Mouse (Mus musculus): ENCODE measurements around the gene Tmem223. TPM values are rescaled to one million over a fixed set of nuclear protein-coding genes. Genes with fewer than 3 reads are reported as not detected.

Gene Tmem223
- polyA plus RNA-seq, 1 experiment, result 59.4 TPM

GRCm38 (mm10) chr19:8803879-8804660 is 33.3 kb downstream of the Tmem223 start:
- Histone ChIP-seq H3K4me3 (peak overlapping the region; percentile 50), H3K27me3 (ENCODE audit: control insufficient read depth, insufficient read depth, insufficient read length) (no peaks in the 10 kb centered on the region), H3K36me3 (ENCODE audit: control insufficient read depth, insufficient read depth) (peaks cover 26% of the 10 kb centered on the region), H3K4me2 (ENCODE audit: low read depth) (peak overlapping the region; percentile 84), H3ac (ENCODE audit: control insufficient read depth, insufficient read length) (no peak overlapping the region), H3K79me2 (ENCODE audit: control insufficient read depth, insufficient read depth) (no peaks in the 10 kb centered on the region)
- TF ChIP-seq REST (IDR thresholded peaks at IDR 0.05; ENCODE audit: insufficient read depth, insufficient read length) (no peak), MYOD1 (IDR thresholded peaks at IDR 0.05; ENCODE audit: control insufficient read depth in 1 of 3, insufficient read length in 2 of 3, low read depth in 2 of 3) (no peak), TCF3 (IDR thresholded peaks at IDR 0.05; ENCODE audit: insufficient read length, low read depth) (no peak), E2F4 (IDR thresholded peaks at IDR 0.05; ENCODE audit: insufficient read depth) (no peak), POLR2AphosphoS2 (IDR thresholded peaks at IDR 0.05; ENCODE audit: insufficient read length, low read depth) (peak; percentile 16), TCF12 (IDR thresholded peaks at IDR 0.05; ENCODE audit: insufficient read depth, poor library complexity, severe bottlenecking) (no peak), MYOG (IDR thresholded peaks at IDR 0.05; ENCODE audit: control insufficient read depth in 1 of 3, insufficient read depth in 1 of 3, insufficient read length in 2 of 3, low read depth in 2 of 3) (no peak)

- peaks cover 41% of the 10 kb centered on the region for H3K36me3 ChIP-seq (ENCODE audit: control insufficient read depth, insufficient read depth)
- TF ChIP-seq E2F4 (IDR thresholded peaks at IDR 0.05; ENCODE audit: insufficient read depth) (no peak), TCF12 (IDR thresholded peaks at IDR 0.05; ENCODE audit: insufficient read depth, poor library complexity, severe bottlenecking) (no peak)
- H3K4me2 ChIP-seq (ENCODE audit: low read depth), result no peak overlapping the region
- H3ac ChIP-seq (ENCODE audit: control insufficient read depth, insufficient read length), result no peak overlapping the region
- H3K4me3 ChIP-seq, result no peak overlapping the region
- no peaks in the 10 kb centered on the region for H3K79me2 ChIP-seq (ENCODE audit: control insufficient read depth, insufficient read depth)
- H3K27me3 ChIP-seq (ENCODE audit: control insufficient read depth, insufficient read depth, insufficient read length), result no peaks in the 10 kb centered on the region
Observed at GRCm38 (mm10) chr19:8806810-8807209, 36.0 kb downstream of the Tmem223 start.

GRCm38 (mm10) chr19:8815812-8816211 is 45.0 kb downstream of the Tmem223 start:
- Histone ChIP-seq H3K27me3 (ENCODE audit: control insufficient read depth, insufficient read depth, insufficient read length) (no peaks in the 10 kb centered on the region), H3ac (ENCODE audit: control insufficient read depth, insufficient read length) (no peak overlapping the region), H3K4me3 (no peak overlapping the region), H3K36me3 (ENCODE audit: control insufficient read depth, insufficient read depth) (peaks cover 30% of the 10 kb centered on the region), H3K4me2 (ENCODE audit: low read depth) (no peak overlapping the region), H3K79me2 (ENCODE audit: control insufficient read depth, insufficient read depth) (peaks cover 45% of the 10 kb centered on the region)
- TF ChIP-seq CEBPB (IDR thresholded peaks at IDR 0.05; ENCODE audit: insufficient read depth, poor library complexity, severe bottlenecking) (no peak), SRF (IDR thresholded peaks at IDR 0.05; ENCODE audit: control insufficient read depth, insufficient read length, low read depth) (no peak), MYOG (IDR thresholded peaks at IDR 0.05; ENCODE audit: control insufficient read depth in 1 of 3, insufficient read depth in 1 of 3, insufficient read length in 2 of 3, low read depth in 2 of 3) (no peak), USF1 (IDR thresholded peaks at IDR 0.05; ENCODE audit: low read depth) (no peak)

- TF ChIP-seq TCF3 (IDR thresholded peaks at IDR 0.05; ENCODE audit: insufficient read length, low read depth), result no peak
- no peak for TF ChIP-seq POLR2AphosphoS2 (IDR thresholded peaks at IDR 0.05; ENCODE audit: insufficient read length, low read depth)
- no peak for TF ChIP-seq USF1 (IDR thresholded peaks at IDR 0.05; ENCODE audit: low read depth)
- no peak for TF ChIP-seq E2F4 (IDR thresholded peaks at IDR 0.05; ENCODE audit: insufficient read depth)
- TF ChIP-seq TCF12 (IDR thresholded peaks at IDR 0.05; ENCODE audit: insufficient read depth, poor library complexity, severe bottlenecking), result no peak
- no peak for TF ChIP-seq CEBPB (IDR thresholded peaks at IDR 0.05; ENCODE audit: insufficient read depth, poor library complexity, severe bottlenecking)
- no peak for TF ChIP-seq MYOD1 (IDR thresholded peaks at IDR 0.05; ENCODE audit: control insufficient read depth in 1 of 3, insufficient read length in 2 of 3, low read depth in 2 of 3)
- no peak for TF ChIP-seq MYOG (IDR thresholded peaks at IDR 0.05; ENCODE audit: control insufficient read depth in 1 of 3, insufficient read depth in 1 of 3, insufficient read length in 2 of 3, low read depth in 2 of 3)
- TF ChIP-seq MAX (IDR thresholded peaks at IDR 0.05; ENCODE audit: low read depth), result no peak
- TF ChIP-seq SRF (IDR thresholded peaks at IDR 0.05; ENCODE audit: control insufficient read depth, insufficient read length, low read depth), result no peak
- TF ChIP-seq POLR2A (IDR thresholded peaks at IDR 0.05; ENCODE audit: insufficient read length, low read depth), result no peak
- Histone ChIP-seq H3K36me3 (ENCODE audit: control insufficient read depth, insufficient read depth) (peaks cover 22% of the 10 kb centered on the region), H3K27me3 (ENCODE audit: control insufficient read depth, insufficient read depth, insufficient read length) (no peaks in the 10 kb centered on the region), H3K4me2 (ENCODE audit: low read depth) (peak overlapping the region; percentile 91), H3K4me3 (peak overlapping the region; percentile 96), H3ac (ENCODE audit: control insufficient read depth, insufficient read length) (no peak overlapping the region), H3K79me2 (ENCODE audit: control insufficient read depth, insufficient read depth) (peaks cover 57% of the 10 kb centered on the region)
Observed at GRCm38 (mm10) chr19:8817001-8817400, 46.2 kb downstream of the Tmem223 start.

GRCm38 (mm10) chr19:8818301-8818798 is 47.6 kb downstream of the Tmem223 start:
- no peaks in the 10 kb centered on the region for H3K27me3 ChIP-seq (ENCODE audit: control insufficient read depth, insufficient read depth, insufficient read length)
- H3K79me2 ChIP-seq (ENCODE audit: control insufficient read depth, insufficient read depth), result peaks cover 71% of the 10 kb centered on the region
- TF ChIP-seq POLR2AphosphoS2 (IDR thresholded peaks at IDR 0.05; ENCODE audit: insufficient read length, low read depth) (no peak), E2F4 (IDR thresholded peaks at IDR 0.05; ENCODE audit: insufficient read depth) (no peak)
- peak overlapping the region; percentile 96 for H3K4me3 ChIP-seq
- peak overlapping the region; percentile 91 for H3K4me2 ChIP-seq (ENCODE audit: low read depth)
- H3K36me3 ChIP-seq (ENCODE audit: control insufficient read depth, insufficient read depth), result peaks cover 23% of the 10 kb centered on the region
- peak overlapping the region; percentile 84 for H3ac ChIP-seq (ENCODE audit: control insufficient read depth, insufficient read length)
